Mouse (Mus musculus): Measurements from ENCODE around the gene Csn1s1.

GRCm38 (mm10) chr5:87699530-87699929, 33.5 kb downstream of the Csn1s1 start, which contains the start of gene Csn2:
- TF ChIP-seq POLR2A (IDR thresholded peaks at IDR 0.05; ENCODE audit: low read depth, low read length) (no peak), CTCF (IDR thresholded peaks at IDR 0.05; ENCODE audit: extremely low read depth, insufficient read depth, insufficient read length, insufficient replicate concordance) (no peak)
